Mouse (Mus musculus) midbrain, embryonic 13.5 days (tissue): ENCODE measurements at regions not wholly inside any gene's neighbourhood (a gene's known extent, or its start where the extent isn't known, plus 50 kb on each side); places are given as distances from the start of the nearest gene placed in this dataset.
"Not testable (repeated sequence)": the region's sequence is repeated elsewhere in the genome, so short reads cannot be mapped to it uniquely, and the experiment has no call there.

ENCODE experiments used
- ATAC-seq: fragments of 200-750 bp; cut with Nextera tagmentation; 2 replicates; pipeline ENCODE4 v1.8.0; 2017; ENCODE audit warnings: mild to moderate bottlenecking, moderate TSS enrichment, moderate library complexity
- H3K27ac ChIP-seq: fragments of 300-500 bp; sonication (generic); 2 replicates; pipeline ENCODE4 v1.5.1; 2015; ENCODE audit warnings: inconsistent platforms, mild to moderate bottlenecking, moderate library complexity
- H3K27me3 ChIP-seq: fragments of 300-500 bp; sonication (generic); 2 replicates; pipeline ENCODE4 v1.6.1; 2015; ENCODE audit warnings: mild to moderate bottlenecking, inconsistent platforms
- H3K36me3 ChIP-seq: fragments of 300-500 bp; sonication (generic); 2 replicates; pipeline ENCODE4 v1.6.1; 2015; ENCODE audit warnings: mild to moderate bottlenecking, inconsistent platforms
- H3K4me1 ChIP-seq: fragments of 300-500 bp; sonication (generic); replicated peaks from 2 replicates; pipeline ENCODE4 v1.6.1; 2015; ENCODE audit warnings: inconsistent platforms
- H3K4me2 ChIP-seq: fragments of 300-500 bp; sonication (generic); replicated peaks from 2 replicates; pipeline ENCODE4 v1.6.1; 2015; ENCODE audit warnings: moderate library complexity, mild to moderate bottlenecking, inconsistent platforms
- H3K4me3 ChIP-seq: fragments of 300-500 bp; sonication (generic); replicated peaks from 2 replicates; pipeline ENCODE4 v1.5.1; 2015; ENCODE audit warnings: mild to moderate bottlenecking, inconsistent platforms
- H3K9ac ChIP-seq: fragments of 300-500 bp; sonication (generic); replicated peaks from 2 replicates; pipeline ENCODE4 v1.6.1; 2015; ENCODE audit warnings: mild to moderate bottlenecking, inconsistent platforms
- H3K9me3 ChIP-seq: fragments of 300-500 bp; sonication (generic); 2 replicates; pipeline ENCODE4 v1.6.1; 2016; ENCODE audit warnings: mild to moderate bottlenecking, inconsistent platforms
- WGBS: fragments of 180-500 bp; shearing (Covaris S2); methylation state at CpG from one replicate; pipeline ENCODE4 v1.1.7; 2015; 5-methylcytosine and 5-hydroxymethylcytosine counted together

DNA sequence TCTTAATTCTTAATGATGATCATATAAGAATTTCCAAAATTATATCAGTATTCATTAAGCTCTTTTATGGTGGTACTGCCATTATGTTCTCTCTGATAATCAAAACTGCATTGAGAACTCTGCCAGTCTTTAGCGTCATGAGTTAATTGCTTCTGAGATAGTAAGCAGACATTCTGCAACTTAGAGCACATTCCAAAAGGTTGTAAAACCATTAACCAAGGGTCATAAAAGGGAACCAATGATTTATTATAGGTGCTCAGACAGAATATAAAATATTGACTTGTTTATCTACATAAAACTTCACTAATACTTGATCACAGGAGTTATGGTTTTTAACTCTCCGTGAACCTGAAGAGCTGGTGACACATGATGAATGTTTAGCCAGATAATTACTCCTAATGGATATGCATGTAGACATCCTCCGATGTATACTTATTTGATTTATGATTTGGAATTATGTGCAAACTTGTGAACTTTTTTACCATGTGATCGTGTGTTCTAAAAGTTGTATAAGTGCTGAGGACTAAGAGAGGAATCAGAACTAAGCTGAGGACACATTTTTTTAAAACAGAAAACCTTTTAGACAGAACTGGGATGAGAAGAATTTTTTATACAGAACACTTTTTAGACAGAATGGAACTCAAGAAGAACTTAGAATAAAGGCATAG is 1345.4 kb downstream of the Zfp704 start:
- no peak for ATAC-seq
- WGBS, result 96% methylated on average over 4 of the region's 4 CpGs

DNA sequence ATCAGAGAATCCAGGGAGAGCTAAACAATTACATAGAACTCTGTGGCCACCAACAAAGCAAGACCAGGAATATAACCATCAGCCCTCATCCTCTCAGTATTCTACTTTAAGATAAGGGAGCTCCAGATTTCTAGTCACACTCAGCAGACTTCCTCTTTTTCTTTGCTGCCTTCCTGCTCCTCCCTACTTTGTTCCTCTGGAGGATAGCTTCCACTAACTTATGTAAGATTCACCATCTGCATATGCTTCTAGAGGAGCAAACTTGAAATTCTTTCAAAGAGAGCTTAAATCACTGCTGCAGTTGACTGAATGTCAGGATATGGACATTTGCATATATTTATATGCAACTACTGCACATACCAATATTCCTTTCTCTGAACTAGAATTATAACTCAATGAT is 1352.6 kb downstream of the Zfp704 start:
- ATAC-seq, result no peak
- no peak overlapping the region for H3K4me3 ChIP-seq

More for the DNA sequence above, 1345.4 kb downstream of the Zfp704 start:
- H3K9ac ChIP-seq, result no peak overlapping the region
- no peaks in the 10 kb centered on the region for H3K36me3 ChIP-seq
- no peaks in the 10 kb centered on the region for H3K4me1 ChIP-seq
- H3K9me3 ChIP-seq, result no peaks in the 10 kb centered on the region
- no peak overlapping the region for H3K27ac ChIP-seq
- no peak overlapping the region for H3K4me3 ChIP-seq
- no peak overlapping the region for H3K4me2 ChIP-seq
- no peaks in the 10 kb centered on the region for H3K27me3 ChIP-seq

DNA sequence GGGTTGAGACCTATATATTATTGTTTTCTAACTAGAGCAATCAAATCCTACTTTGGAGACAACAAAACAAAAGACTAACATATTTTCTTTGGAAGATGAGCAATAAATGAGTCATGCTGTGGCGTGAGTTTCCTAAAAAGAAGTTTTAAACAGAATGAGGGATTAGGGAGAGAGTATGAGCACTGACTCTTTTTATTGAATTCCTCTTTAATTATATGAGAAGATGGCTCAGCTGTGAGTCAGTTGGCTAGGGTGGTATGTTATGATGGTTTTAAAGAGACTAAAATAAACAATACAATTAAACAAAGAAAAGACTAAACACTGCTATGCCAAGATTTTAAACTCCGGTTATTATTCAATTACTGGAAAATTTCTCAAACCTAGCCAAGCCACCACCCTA is 1357.6 kb downstream of the Zfp704 start:
- Histone ChIP-seq H3K4me1 (no peaks in the 10 kb centered on the region), H3K4me2 (no peak overlapping the region), H3K9me3 (no peaks in the 10 kb centered on the region), H3K36me3 (no peaks in the 10 kb centered on the region), H3K4me3 (no peak overlapping the region), H3K9ac (no peak overlapping the region), H3K27me3 (no peaks in the 10 kb centered on the region), H3K27ac (no peak overlapping the region)
- ATAC-seq, result no peak
- 85% methylated on average over 2 of the region's 2 CpGs for WGBS

More for the DNA sequence above, 1352.6 kb downstream of the Zfp704 start:
- no peak overlapping the region for H3K9ac ChIP-seq
- H3K27ac ChIP-seq, result no peak overlapping the region
- H3K9me3 ChIP-seq, result no peaks in the 10 kb centered on the region
- no peak overlapping the region for H3K4me2 ChIP-seq
- no peaks in the 10 kb centered on the region for H3K27me3 ChIP-seq
- no peaks in the 10 kb centered on the region for H3K4me1 ChIP-seq
- no peaks in the 10 kb centered on the region for H3K36me3 ChIP-seq

DNA sequence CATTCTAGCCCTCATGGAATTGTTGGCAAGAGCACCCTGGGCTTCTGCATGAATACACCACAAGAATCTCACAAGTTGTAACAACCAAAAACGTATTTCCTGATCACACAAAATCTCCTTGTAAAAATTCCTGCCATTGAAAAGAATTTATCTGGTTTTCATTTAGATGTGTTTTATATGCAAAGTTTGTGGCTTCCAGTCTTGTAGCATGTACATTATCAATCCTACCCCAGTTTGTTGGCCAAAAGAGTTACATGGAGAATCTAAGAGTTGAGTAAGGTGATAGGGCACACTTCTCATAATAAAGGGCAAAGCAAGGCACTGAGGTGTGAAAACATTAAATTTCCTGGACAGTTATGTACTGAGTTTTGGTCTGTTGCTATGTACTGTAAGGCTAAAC is 1361.0 kb downstream of the Zfp704 start:
- Histone ChIP-seq H3K27ac (no peak overlapping the region), H3K9ac (no peak overlapping the region), H3K4me3 (no peak overlapping the region), H3K4me2 (no peak overlapping the region), H3K36me3 (no peaks in the 10 kb centered on the region), H3K27me3 (no peaks in the 10 kb centered on the region), H3K4me1 (no peaks in the 10 kb centered on the region), H3K9me3 (0 out of 2 replicates have a peak, but pooled peaks cover 3% of the 10 kb centered on the region)
- WGBS, result 82% methylated on average over 1 of the region's 1 CpGs
- ATAC-seq, result no peak

DNA sequence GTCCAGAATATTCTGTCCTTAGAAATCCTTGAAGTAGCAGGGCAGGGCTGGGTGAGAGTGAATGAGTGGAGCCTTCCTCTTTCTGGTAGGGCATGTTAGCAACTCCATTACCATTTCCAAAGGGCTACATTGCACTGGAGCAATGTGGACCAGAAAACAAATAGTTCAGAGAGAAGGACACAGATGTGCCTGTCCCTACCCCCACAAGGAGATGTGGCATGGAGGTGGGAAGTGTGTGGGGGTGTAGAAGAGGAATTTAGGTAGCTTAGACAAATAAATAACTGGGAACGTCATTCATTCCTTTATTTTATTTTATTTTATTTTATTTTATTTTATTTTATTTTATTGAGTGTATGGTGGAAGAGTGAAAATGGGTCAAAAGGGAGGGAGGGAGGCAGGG is 1364.1 kb downstream of the Zfp704 start:
- ATAC-seq, H3K27ac ChIP-seq: not testable (repeated sequence)
- 40% methylated on average over 1 of the region's 1 CpGs for WGBS

DNA sequence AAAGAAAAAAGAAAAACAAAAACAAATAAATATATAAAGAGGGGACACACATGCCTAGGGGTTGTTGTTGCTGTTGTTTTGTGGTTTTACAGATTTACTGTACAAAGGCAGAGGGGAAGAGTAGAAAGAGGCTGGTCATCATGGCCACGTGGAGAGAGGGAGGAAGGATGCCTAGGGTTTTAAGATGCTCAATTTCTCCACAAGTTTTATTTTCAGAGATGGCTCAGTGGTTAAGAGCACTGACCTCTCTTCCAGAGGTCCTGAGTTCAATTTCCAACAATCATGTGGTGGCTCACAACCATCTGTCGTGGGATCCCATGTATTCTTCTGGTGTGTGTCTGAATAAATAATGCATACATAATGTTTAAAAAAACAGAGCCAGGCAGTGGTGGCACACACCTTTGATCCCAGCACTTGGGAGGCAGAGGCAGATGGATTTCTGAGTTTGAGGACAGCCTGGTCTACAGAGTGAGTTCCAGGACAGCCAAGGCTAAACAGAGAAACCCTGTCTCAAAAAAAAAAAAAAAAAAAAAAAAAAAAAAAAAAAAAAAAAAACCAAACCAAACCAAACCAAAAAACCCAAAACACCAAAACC is 1364.6 kb downstream of the Zfp704 start:
- H3K36me3 ChIP-seq, H3K27me3 ChIP-seq, H3K4me3 ChIP-seq, H3K27ac ChIP-seq, H3K9me3 ChIP-seq, H3K4me1 ChIP-seq, H3K9ac ChIP-seq, ATAC-seq, H3K4me2 ChIP-seq: not testable (repeated sequence)
- 76% methylated on average over 2 of the region's 2 CpGs for WGBS

More for the DNA sequence above, 1364.1 kb downstream of the Zfp704 start:
- H3K4me1 ChIP-seq, H3K9ac ChIP-seq, H3K4me2 ChIP-seq, H3K9me3 ChIP-seq, H3K27me3 ChIP-seq, H3K4me3 ChIP-seq, H3K36me3 ChIP-seq: not testable (repeated sequence)

DNA sequence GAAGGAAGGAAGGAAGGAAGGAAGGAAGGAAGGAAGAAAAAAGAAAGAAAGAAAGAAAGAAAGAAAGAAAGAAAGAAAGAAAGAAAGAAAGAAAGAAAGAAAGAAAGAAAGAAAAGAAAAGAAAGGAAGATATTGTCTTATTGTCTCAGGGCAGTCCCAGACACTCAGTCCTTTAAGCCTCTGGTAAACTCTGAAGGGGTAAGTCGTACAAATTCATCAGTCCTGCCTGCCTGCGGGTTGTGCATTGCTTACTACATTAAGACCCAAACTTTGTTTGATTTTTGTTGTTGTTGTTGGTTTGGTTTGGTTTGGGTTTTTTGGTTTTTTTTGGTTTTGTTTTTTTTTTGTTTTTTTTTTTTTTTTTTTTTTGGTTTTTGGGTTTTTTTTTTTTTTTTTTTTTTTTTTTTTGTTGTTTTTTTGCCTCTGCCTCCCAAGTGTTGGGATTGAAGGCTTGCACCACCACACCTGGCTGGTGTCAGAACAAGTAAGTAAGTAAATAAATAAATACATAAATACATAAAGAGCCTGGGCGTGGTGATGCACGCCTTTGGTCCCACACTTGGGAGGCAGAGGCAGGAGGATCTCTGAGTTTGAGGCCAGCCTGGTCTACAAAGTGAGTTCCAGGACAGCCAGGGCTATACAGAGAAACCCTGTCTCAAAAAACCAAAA is 1365.2 kb downstream of the Zfp704 start:
- 95% methylated on average over 4 of the region's 4 CpGs for WGBS
- not testable (repeated sequence) for H3K4me2 ChIP-seq, H3K27me3 ChIP-seq, H3K36me3 ChIP-seq, H3K27ac ChIP-seq, ATAC-seq, H3K4me3 ChIP-seq, H3K9me3 ChIP-seq, H3K4me1 ChIP-seq, H3K9ac ChIP-seq

DNA sequence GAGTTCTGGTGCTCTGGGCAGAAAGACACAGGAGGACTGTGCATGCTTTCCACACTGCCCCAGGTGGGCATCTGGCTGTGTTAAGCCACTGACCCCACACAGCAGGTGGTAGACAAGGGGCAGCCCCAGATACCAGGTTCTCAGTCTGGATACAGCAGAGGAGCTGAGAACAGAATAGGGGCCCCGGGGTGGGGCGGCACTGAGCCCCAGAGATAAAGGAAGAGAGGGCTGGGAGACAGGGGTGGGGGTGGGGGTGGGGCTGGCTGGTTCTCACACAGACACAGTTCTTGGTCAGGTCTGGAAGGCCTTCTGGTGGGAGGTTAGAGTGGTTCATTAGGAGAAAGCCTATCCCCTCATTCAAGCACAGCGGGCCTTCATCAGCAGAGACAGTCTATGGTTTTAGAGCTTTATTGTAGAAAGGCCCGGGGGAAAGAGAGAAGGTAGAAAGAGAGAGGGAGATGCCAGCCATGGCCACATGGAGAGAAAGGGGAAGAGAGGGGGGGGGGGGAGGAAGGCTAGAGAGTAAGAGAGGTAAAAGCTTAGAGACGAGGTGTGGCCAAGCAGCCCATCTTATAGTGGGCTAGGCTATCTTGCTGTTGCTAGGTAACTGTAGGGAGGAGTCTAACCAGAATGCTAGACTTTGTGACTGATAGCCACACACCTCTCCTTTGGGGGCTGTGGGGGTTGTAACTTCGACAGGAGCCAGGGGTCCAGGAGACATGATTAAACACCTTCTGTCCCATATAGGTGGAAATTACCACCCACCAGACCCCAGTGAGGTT is 1403.1 kb downstream of the Zfp704 start:
- Histone ChIP-seq H3K4me1 (no peaks in the 10 kb centered on the region), H3K9ac (no peak overlapping the region), H3K4me3 (no peak overlapping the region), H3K27ac (no peak overlapping the region), H3K4me2 (no peak overlapping the region), H3K27me3 (no peaks in the 10 kb centered on the region), H3K36me3 (no peaks in the 10 kb centered on the region), H3K9me3 (no peaks in the 10 kb centered on the region)
- 0 out of 2 replicates have a peak, but pooled peaks have one; percentile 50 for ATAC-seq
- WGBS, result 71% methylated on average over 6 of the region's 6 CpGs

DNA sequence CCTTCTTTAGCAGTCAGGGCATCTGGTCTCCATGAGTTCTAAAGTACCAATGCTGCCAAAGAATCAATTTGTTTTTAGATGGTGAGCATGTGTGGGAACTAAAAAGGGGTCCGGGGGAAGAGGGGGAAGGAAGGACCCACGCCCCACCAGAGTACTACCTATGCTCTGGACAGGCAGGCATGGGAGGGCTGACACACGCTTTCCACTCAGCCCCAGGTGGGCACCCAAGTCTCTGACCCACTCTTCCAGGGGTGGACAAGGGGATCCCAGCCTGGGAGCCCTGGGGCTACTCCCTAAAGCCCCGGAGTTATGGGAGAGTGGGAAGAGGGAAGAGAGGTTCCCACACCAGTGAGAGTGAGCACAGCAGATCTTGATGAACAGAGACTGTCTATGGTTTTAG is 1446.9 kb downstream of the Zfp704 start:
- Histone ChIP-seq H3K4me3 (no peak overlapping the region), H3K4me1 (no peaks in the 10 kb centered on the region), H3K36me3 (no peaks in the 10 kb centered on the region), H3K9me3 (no peaks in the 10 kb centered on the region), H3K9ac (no peak overlapping the region), H3K27me3 (no peaks in the 10 kb centered on the region), H3K27ac (no peak overlapping the region), H3K4me2 (no peak overlapping the region)
- 0 out of 2 replicates have a peak, but pooled peaks have one; percentile 50 for ATAC-seq
- 88% methylated on average over 4 of the region's 4 CpGs for WGBS

DNA sequence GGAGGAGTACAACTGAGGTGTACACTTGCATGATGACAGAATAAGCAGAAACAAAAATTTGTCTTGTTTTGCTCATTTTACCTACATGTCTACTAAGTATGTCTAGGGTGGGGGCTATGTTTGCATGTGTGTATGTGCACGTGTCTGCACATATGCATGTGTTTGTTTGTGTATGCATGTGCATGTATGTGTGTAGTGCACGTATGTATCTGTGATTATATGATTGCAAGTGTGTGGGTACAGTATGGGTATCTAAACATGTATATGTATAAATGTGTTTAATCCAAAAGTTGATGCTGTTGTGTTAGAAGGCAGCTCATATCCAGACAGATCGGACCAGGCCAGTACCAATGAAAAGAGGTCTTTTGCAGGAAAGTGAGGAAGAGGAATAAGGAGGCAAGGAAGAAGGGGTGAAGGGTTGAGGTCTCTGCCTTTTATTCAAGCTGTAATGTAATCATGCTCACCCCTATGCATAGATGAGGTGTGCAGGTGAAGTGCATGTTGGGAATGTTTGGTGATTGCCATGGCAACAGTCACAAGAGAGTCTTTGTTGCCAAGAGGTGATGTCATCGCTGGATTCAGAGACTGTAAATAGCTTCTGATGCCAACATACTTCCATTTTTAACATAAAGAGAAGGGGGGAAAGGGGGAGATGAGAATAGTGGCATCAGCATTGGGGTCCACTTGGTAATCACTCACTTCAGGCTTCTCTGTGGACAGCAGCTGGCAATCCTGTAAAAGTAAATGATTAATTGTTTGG is 1447.7 kb downstream of the Zfp704 start:
- no peaks in the 10 kb centered on the region for H3K36me3 ChIP-seq
- WGBS, result 83% methylated on average over 4 of the region's 4 CpGs

DNA sequence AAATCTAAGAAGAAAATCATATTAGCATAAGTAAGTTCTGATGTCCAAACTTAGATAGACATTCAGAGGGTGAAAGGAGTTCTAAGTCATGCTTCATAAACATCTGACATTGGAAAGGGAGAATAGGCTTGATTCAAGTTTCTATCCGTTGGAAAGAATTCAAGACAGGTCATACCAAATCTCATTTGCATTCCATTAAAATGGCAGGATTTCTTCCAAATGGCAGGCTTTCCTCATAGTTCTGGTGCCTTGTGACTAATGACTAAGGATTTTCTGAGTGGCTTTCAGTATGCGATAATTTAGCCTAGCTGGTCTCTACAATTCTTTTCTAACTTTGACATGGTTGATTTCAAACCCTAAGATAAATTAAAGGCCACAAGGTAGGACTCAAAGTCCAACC is 1466.9 kb downstream of the Zfp704 start:
- H3K4me1 ChIP-seq, result no peaks in the 10 kb centered on the region
- ATAC-seq, result no peak
- H3K27ac ChIP-seq, result no peak overlapping the region
- WGBS, result 76% methylated on average over 2 of the region's 2 CpGs
- H3K9me3 ChIP-seq, result peaks cover 7% of the 10 kb centered on the region; the same call in 1 of the 2 replicates
- no peak overlapping the region for H3K4me3 ChIP-seq
- H3K27me3 ChIP-seq, result no peaks in the 10 kb centered on the region
- H3K9ac ChIP-seq, result no peak overlapping the region
- H3K36me3 ChIP-seq, result no peaks in the 10 kb centered on the region
- no peak overlapping the region for H3K4me2 ChIP-seq

More for the DNA sequence above, 1447.7 kb downstream of the Zfp704 start:
- H3K27me3 ChIP-seq, result no peaks in the 10 kb centered on the region
- H3K27ac ChIP-seq, result no peak overlapping the region
- no peaks in the 10 kb centered on the region for H3K4me1 ChIP-seq
- H3K9me3 ChIP-seq, result no peaks in the 10 kb centered on the region
- no peak overlapping the region for H3K4me2 ChIP-seq
- ATAC-seq, result peak; percentile 79
- H3K9ac ChIP-seq, result no peak overlapping the region
- no peak overlapping the region for H3K4me3 ChIP-seq
